Mouse (Mus musculus) lung, adult 2 months (tissue): ENCODE data around the gene Gm17349. TPM values are rescaled to one million over a fixed set of nuclear protein-coding genes. Genes with fewer than 3 reads are reported as not detected.

ENCODE experiments used
- DNase-seq: peaks from one replicate; pipeline ENCODE4 v3.0.0; 2022
- H3K4me1 ChIP-seq: fragments of 200-500 bp; 2 replicates; pipeline ENCODE4 v1.6.1; 2011; ENCODE audit warnings: low read length; ENCODE audit not compliant: control insufficient read depth, insufficient read depth
- H3K4me3 ChIP-seq: fragments of 200-500 bp; replicated peaks from 2 replicates; pipeline ENCODE3; 2011; ENCODE audit warnings: low read depth, mild to moderate bottlenecking, control low read depth, low read length; ENCODE audit errors: extremely low read depth
- CTCF ChIP-seq: fragments of 200-500 bp; IDR thresholded peaks from 2 replicates; pipeline ENCODE4 v1.5.1; 2011; ENCODE audit warnings: mild to moderate bottlenecking, low read length, control low read depth; ENCODE audit not compliant: insufficient read depth
- POLR2A ChIP-seq: fragments of 200-500 bp; IDR thresholded peaks from 2 replicates; pipeline ENCODE4 v1.6.1; 2011; ENCODE audit warnings: low read depth, mild to moderate bottlenecking, control low read depth, low read length, borderline replicate concordance; ENCODE audit errors: extremely low read depth
- WGBS: fragments of 180-500 bp; shearing (Covaris S2); methylation state at CpG from one replicate; pipeline ENCODE4 v1.1.7; 2018; 5-methylcytosine and 5-hydroxymethylcytosine counted together
- polyA plus RNA-seq: library from polyadenylated mRNA; depleted of rRNA; stranded (reverse); fragments of >200 nt; gene quantifications from 2 replicates; pipeline ENCODE4 v1.2.3, GENCODE M21; 2012; rRNA removed

Gene Gm17349
- 1.0 TPM in 1 of 2 replicates, not detected in the other for polyA plus RNA-seq

DNA sequence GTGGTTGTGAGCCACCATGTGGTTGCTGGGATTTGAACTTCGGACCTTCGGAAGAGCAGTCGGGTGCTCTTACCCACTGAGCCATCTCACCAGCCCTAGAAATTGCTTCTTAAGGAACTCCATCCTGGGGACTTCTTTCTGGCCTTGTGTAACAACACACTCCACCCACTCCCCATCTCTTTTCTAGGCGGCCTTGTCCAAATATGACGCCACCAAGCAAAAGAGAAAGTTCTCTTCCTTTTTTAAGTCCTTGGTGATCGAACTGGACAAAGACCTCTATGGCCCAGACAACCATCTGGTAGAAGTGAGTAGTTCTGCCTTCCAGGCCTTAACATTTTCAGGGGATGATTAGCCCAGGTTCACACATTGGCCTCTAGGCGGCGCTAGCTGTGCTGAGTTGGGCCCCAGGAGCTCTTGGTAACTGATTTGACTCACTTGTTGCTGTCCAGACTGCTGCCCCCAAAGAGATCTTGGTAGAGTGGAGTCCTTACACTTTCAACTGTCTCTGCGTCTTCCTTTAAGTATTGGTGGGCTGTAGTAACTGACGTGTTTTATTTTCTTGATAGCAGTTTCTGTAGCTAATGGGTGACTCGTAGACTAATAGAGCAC, at the start of gene Gm17349:
TSS of gene Gm17349 (minus strand) at position 51 of the 609 bp plus-strand sequence.
- WGBS: 71% methylated on average over 11 of the region's 11 CpGs
- TF ChIP-seq CTCF (peak; percentile 78), POLR2A (no peak)
- H3K4me3 ChIP-seq: no peak within 1 kb of the TSS
- H3K4me1 ChIP-seq: peaks cover 4% of the 10 kb centered on the region; the same call in 1 of the 2 replicates
- DNase-seq: peak; percentile 50

DNA sequence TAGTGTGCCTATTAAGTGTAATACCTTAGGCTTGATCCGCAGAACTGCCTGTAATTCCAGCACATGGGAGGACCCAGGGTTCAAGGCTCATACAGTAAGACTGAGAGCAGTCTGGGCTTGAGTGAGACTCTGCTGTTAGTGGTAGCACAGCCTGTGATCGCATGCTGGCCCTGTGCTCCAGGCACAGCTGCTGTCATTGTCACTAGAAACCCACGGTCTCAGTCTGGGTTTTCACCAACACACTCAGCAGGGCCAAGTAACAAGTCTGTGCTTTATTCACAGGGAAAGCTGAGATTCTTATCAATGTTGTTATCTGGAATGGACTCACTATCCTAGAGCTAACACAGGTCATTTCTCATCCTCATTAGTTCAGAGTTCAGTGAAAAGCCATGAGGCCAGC, 48.9 kb upstream of the Gm17349 start:
- Histone ChIP-seq H3K4me1 (no peaks in the 10 kb centered on the region), H3K4me3 (no peak overlapping the region)
- WGBS: 61% methylated on average over 3 of the region's 3 CpGs
- TF ChIP-seq CTCF: no peak
- TF ChIP-seq POLR2A: no peak
- DNase-seq: no peak

DNA sequence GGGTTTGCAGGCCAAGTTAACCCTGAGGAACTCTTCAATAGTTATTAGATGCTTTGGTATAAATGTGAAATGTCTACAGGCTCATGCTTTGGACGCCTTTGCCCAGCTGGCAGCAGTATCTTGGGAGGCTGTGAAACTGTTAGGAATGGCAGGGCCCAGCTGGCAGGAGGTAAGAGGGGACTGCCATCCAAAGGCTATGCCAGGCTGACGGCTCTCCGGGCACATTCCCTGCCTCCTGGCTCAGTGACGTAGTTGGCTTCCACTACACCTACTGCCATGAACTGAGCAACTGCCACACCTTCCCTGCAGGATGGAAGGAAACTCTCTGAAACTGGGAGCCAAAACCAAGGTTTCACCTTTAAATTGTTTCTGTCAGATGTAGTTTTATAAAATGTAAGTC, 34.9 kb upstream of the Gm17349 start:
- no peak for DNase-seq
- H3K4me3 ChIP-seq: no peak overlapping the region
- H3K4me1 ChIP-seq: no peaks in the 10 kb centered on the region
- TF ChIP-seq CTCF: no peak
- TF ChIP-seq POLR2A: no peak
- 89% methylated on average over 4 of the region's 4 CpGs for WGBS

DNA sequence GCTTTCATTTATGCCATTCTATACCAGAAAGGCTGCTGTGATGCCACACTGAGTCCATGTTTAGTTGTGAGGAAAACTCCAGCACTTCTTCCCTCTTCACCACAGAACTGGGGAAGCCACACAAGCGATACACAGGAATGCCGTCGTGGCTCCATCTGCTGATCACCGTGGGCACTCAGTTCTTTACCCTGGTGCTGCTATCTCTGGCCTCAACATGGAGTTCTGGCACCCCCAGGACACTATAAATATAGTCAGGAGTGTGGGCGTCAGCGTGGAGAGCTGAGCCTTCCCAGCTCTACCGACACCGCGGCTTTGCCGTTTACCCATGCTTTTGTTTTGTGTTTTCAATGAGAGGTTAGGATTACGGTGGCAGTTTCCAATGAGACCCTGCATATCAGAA, 31.4 kb upstream of the Gm17349 start:
- Histone ChIP-seq H3K4me1 (no peaks in the 10 kb centered on the region), H3K4me3 (no peak overlapping the region)
- 89% methylated on average over 11 of the region's 11 CpGs for WGBS
- TF ChIP-seq CTCF: no peak
- TF ChIP-seq POLR2A: no peak
- DNase-seq: no peak

DNA sequence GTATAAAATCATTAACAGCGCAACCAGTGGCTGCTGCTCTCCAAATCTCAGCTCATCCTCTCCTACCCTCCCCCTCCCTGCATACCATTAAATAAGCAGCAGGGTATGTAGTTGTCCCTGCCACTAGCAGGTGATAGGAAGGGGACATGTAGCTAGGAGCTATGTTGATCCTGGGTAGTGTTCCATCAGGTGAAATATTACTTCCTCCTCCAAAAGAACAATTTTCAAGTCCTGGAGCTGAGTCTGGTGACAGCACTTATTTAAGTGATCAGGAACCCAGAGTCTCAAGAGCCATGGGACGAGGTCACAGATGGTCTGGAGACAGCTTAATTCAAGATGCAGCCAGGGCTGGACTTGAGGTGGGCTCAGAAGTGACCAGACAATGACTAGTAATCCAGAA, 30.3 kb upstream of the Gm17349 start:
- Histone ChIP-seq H3K4me1 (no peaks in the 10 kb centered on the region), H3K4me3 (no peak overlapping the region)
- DNase-seq: peak; percentile 100
- 94% methylated on average over 2 of the region's 2 CpGs for WGBS
- no peak for TF ChIP-seq POLR2A
- no peak for TF ChIP-seq CTCF

DNA sequence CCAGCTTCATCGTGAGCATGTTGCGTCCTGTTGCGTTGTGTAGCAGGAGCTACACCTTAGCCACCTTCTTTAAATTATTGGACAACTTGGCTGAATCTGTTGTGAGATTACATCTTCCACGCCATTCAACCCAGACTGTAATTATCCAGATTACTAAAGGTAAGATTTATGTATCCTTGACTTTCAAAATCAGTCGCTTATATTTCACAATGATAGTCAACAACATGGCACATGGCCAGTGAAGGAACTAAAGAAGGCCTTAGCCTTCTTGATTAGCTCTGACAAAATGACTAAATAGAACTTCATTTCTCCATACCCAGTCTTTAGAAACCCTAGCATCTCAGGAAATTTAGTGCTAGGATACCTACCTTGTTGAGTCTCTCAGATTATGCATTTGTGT, 27.9 kb upstream of the Gm17349 start:
- TF ChIP-seq POLR2A: no peak
- TF ChIP-seq CTCF: no peak
- WGBS: 83% methylated on average over 5 of the region's 5 CpGs
- no peak for DNase-seq
- Histone ChIP-seq H3K4me1 (no peaks in the 10 kb centered on the region), H3K4me3 (no peak overlapping the region)

DNA sequence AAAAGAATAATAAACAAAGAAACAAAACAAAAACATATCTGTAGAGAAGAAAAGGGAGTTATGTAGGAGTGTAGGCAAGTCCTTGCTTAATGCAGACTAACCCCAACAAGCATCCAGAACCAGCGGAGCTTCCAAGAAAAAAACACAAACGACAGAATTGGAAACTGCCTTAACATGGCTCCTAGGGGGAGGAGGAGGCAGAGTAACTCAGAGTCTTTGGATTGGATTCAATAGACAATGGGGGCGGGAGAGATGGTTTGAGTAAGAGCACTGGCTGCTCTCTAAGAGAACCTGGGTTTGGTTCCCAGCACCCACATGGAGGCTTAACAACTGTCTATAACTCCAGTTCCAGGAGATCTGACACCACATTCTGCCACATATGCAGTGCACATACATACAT, 26.4 kb upstream of the Gm17349 start:
- no peaks in the 10 kb centered on the region for H3K4me1 ChIP-seq
- no peak for DNase-seq
- TF ChIP-seq POLR2A: no peak
- no peak for TF ChIP-seq CTCF
- H3K4me3 ChIP-seq: no peak overlapping the region
- WGBS: 90% methylated on average over 3 of the region's 3 CpGs

DNA sequence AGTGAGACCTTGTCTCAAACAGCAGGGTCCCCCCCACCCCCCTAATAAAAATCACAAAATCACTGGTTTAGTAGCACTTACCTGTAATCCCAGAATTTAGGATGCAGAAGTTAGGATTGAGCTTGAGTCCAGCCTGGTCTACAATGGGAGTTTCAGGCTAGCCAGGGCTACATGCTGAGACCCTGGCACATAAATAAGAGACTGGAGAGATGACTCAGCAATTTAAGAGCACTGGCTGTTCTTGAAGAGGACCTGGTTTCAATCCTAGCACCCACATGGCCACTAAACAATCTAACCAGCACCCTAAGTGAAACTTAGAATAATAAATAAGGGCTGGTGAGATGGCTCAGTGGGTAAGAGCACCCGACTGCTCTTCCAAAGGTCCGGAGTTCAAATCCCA, 25.9 kb upstream of the Gm17349 start:
- Histone ChIP-seq H3K4me1 (peaks cover 2% of the 10 kb centered on the region; the same call in 1 of the 2 replicates), H3K4me3 (no peak overlapping the region)
- no peak for DNase-seq
- TF ChIP-seq POLR2A: no peak
- no peak for TF ChIP-seq CTCF
- WGBS: 96% methylated on average over 2 of the region's 2 CpGs

DNA sequence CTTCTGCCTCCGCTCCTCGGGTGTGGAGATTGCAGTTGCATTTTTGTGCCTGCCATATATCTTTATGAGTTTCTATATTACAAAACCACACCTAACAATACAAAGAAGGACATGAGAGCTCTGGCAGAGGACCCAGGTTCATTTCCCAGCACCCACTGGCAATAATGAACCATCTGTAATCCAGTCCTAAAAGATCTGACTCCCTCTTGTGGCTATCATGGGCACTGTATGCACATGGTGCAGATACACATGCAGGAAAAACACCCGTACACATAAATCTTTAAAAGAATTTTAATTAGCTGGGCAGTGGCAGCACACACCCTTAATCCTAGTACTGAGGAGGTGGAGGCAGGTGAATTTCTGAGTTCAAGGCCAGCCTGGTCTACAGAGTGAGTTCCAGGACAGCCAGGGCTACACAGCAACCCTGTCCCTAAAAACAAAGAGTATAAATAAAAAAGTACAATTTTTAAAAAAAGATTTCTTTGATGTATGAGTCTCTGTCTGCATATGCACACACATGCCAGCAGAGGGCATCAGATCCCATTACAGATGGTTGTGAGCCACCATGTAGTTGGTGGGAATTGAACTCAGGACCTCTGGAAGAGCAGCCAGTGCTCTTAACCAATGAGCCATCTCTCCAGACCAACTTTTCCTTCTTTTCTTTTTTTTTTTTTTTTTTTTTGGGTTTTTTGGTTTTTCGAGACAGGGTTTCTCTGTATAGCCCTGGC, 23.9 kb upstream of the Gm17349 start:
- DNase-seq: no peak
- Histone ChIP-seq H3K4me1 (peaks cover 10% of the 10 kb centered on the region), H3K4me3 (no peak overlapping the region)
- TF ChIP-seq CTCF (no peak), POLR2A (no peak)
- WGBS: 92% methylated on average over 4 of the region's 4 CpGs

DNA sequence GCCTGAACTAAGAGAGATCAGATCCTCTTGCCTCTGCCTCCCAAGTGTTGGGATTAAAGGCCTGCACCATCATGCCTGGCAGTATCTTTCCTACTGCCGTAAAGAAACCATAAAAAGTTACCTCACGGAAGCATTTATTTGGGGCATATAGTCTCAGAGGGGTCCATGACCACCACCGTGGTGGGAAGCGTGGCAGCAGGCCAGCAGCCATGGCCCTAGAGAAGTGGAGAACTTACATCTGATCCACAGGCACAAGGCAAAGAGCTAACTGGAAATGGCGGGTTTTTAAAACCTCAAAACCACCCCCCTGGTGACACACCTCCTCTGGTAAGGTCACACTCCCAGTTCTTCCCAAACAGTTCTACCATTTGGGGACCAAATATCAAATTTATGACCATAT, 22.9 kb upstream of the Gm17349 start:
- DNase-seq: no peak
- WGBS: 94% methylated on average over 5 of the region's 5 CpGs
- Histone ChIP-seq H3K4me3 (no peak overlapping the region), H3K4me1 (peaks cover 13% of the 10 kb centered on the region)
- TF ChIP-seq CTCF (no peak), POLR2A (no peak)
